Mouse (Mus musculus) kidney, postnatal 0 days (tissue): ENCODE measurements around the gene Npl. TPM values are rescaled to one million over a fixed set of nuclear protein-coding genes. Genes with fewer than 3 reads are reported as not detected.

Experiments used
- ATAC-seq: fragments of 200-750 bp; cut with Nextera tagmentation; replicated peaks from 2 replicates; pipeline ENCODE4 v1.8.0; 2017; ENCODE audit warnings: low read depth, moderate number of reproducible peaks, moderate TSS enrichment, moderate library complexity; ENCODE audit not compliant: low FRiP score
- DNase-seq: peaks from one replicate; pipeline ENCODE4 v3.0.0-alpha.2; 2016; ENCODE audit warnings: low spot score
- H3K27ac ChIP-seq: fragments of 300-500 bp; sonication (generic); 2 replicates; pipeline ENCODE4 v1.5.1; 2014; ENCODE audit warnings: mild to moderate bottlenecking
- H3K27me3 ChIP-seq: fragments of 300-500 bp; sonication (generic); 2 replicates; pipeline ENCODE4 v1.6.1; 2014; ENCODE audit warnings: low read length, mixed read lengths; ENCODE audit not compliant: insufficient read depth
- H3K36me3 ChIP-seq: fragments of 300-500 bp; sonication (generic); 2 replicates; pipeline ENCODE4 v1.6.1; 2014; ENCODE audit warnings: low read length, mixed read lengths; ENCODE audit not compliant: insufficient read depth
- H3K4me1 ChIP-seq: fragments of 300-500 bp; sonication (generic); replicated peaks from 2 replicates; pipeline ENCODE4 v1.6.1; 2014; ENCODE audit warnings: antibody characterized with exemption, low read length, mixed read lengths; ENCODE audit not compliant: insufficient read depth
- H3K4me2 ChIP-seq: fragments of 300-500 bp; sonication (generic); 2 replicates; pipeline ENCODE4 v1.6.1; 2014; ENCODE audit warnings: mild to moderate bottlenecking, low read length, moderate library complexity, mixed read lengths
- H3K4me3 ChIP-seq: fragments of 300-500 bp; sonication (generic); replicated peaks from 2 replicates; pipeline ENCODE4 v1.5.1; 2014; ENCODE audit warnings: low read depth, low read length
- H3K9ac ChIP-seq: fragments of 300-500 bp; sonication (generic); 2 replicates; pipeline ENCODE4 v1.6.1; 2014; ENCODE audit warnings: low read depth, low read length
- H3K9me3 ChIP-seq: fragments of 300-500 bp; sonication (generic); replicated peaks from 2 replicates; pipeline ENCODE4 v1.6.1; 2016; ENCODE audit warnings: low read length, inconsistent platforms, mixed read lengths
- CTCF ChIP-seq: IDR thresholded peaks from 2 replicates; pipeline ENCODE4 v1.5.1; 2016; ENCODE audit warnings: antibody characterized with exemption, low read depth, mild to moderate bottlenecking, moderate library complexity
- WGBS: fragments of 180-500 bp; shearing (Covaris S2); extraction: QIAGEN DNeasy Blood & Tissue Kit; methylation state at CpG from one replicate; pipeline ENCODE4 v1.1.7; 2014; 5-methylcytosine and 5-hydroxymethylcytosine counted together
- polyA plus RNA-seq: library from polyadenylated mRNA; unstranded; fragments of >200 nt; fragmentation: Nextera tagmentation; extraction: Ambion mirVana; gene quantifications from 2 replicates; pipeline ENCODE4 v1.2.1, GENCODE M21; 2015

Gene Npl
- polyA plus RNA-seq, 1 experiment from 2014 or later: 35.2 TPM

- Histone ChIP-seq H3K4me1 (no peaks in the 10 kb centered on the region), H3K4me2 (no peak overlapping the region), H3K27ac (no peak overlapping the region), H3K27me3 (no peaks in the 10 kb centered on the region), H3K4me3 (no peak overlapping the region), H3K36me3 (no peaks in the 10 kb centered on the region), H3K9ac (no peak overlapping the region), H3K9me3 (no peaks in the 10 kb centered on the region)
- DNase-seq (no peak), ATAC-seq (no peak)
- no peak for TF ChIP-seq CTCF
- WGBS: 87% methylated on average over 10 of the region's 10 CpGs
Measured at GRCm38 (mm10) chr1:153586826-153587225, 37.0 kb upstream of the Npl start.

- H3K4me3 ChIP-seq: no peak overlapping the region
- DNase-seq: peak; percentile 19
- no peak for ATAC-seq
- no peaks in the 10 kb centered on the region for H3K27me3 ChIP-seq
- H3K36me3 ChIP-seq: no peaks in the 10 kb centered on the region
- H3K4me1 ChIP-seq: no peaks in the 10 kb centered on the region
- 73% methylated on average over 2 of the region's 2 CpGs for WGBS
- H3K9ac ChIP-seq: no peak overlapping the region
- H3K9me3 ChIP-seq: no peaks in the 10 kb centered on the region
- no peak for TF ChIP-seq CTCF
- H3K27ac ChIP-seq: no peak overlapping the region
- H3K4me2 ChIP-seq: no peak overlapping the region
Measured at GRCm38 (mm10) chr1:153585752-153586151, 35.9 kb upstream of the Npl start.

- WGBS: 68% methylated on average over 4 of the region's 4 CpGs
- DNase-seq (no peak), ATAC-seq (no peak)
- no peaks in the 10 kb centered on the region for H3K9me3 ChIP-seq
- H3K36me3 ChIP-seq: no peaks in the 10 kb centered on the region
- no peak overlapping the region for H3K4me3 ChIP-seq
- TF ChIP-seq CTCF: no peak
- H3K9ac ChIP-seq: no peak overlapping the region
- H3K27me3 ChIP-seq: no peaks in the 10 kb centered on the region
- H3K4me2 ChIP-seq: no peak overlapping the region
- no peak overlapping the region for H3K27ac ChIP-seq
- no peaks in the 10 kb centered on the region for H3K4me1 ChIP-seq
Measured at GRCm38 (mm10) chr1:153583189-153583588, 33.3 kb upstream of the Npl start.

GRCm38 (mm10) chr1:153574730-153575129 is 24.9 kb upstream of the Npl start:
- H3K9ac ChIP-seq: no peak overlapping the region
- WGBS: 64% methylated on average over 3 of the region's 3 CpGs
- H3K27me3 ChIP-seq: no peaks in the 10 kb centered on the region
- H3K9me3 ChIP-seq: no peaks in the 10 kb centered on the region
- no peak overlapping the region for H3K27ac ChIP-seq
- TF ChIP-seq CTCF: no peak
- H3K4me1 ChIP-seq: no peaks in the 10 kb centered on the region
- ATAC-seq: no peak
- H3K36me3 ChIP-seq: no peaks in the 10 kb centered on the region
- H3K4me2 ChIP-seq: no peak overlapping the region
- no peak for DNase-seq
- no peak overlapping the region for H3K4me3 ChIP-seq

DNA sequence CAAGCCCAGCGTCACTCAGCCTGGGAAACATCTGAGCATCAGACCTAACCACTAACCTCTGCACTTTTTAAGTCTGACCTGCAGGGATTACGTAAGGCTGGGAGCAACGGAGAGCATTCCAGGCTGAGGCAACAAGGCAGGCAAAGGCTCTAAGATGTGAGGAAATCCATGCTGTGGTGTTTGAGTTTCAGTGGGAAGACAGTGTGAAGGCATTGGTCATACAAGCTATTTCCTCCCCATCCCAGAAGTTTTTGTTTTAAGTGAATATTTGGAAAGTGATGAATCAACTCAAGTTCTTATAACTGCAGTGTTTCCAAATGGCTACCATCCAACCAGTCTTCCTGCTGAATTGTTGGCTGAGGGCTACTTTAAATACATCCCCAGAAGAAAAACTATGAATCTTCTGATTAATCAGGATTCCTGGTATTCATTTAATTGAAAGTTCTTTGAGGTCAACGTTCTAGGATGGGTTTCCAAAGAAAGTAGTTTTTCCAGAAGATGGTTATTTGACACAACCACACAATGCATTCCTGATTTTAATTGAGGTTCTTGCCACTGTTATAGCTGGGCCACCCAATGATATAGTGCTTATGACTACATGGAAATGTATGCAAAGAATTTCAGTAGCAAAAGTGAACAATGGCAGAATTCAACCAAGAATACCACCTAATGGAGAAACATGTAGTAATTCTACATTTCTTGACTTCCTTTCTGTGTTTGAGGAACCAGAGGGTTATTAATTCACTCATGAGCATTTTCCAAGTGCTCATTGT is 22.6 kb upstream of the Npl start:
- no peak overlapping the region for H3K27ac ChIP-seq
- H3K27me3 ChIP-seq: no peaks in the 10 kb centered on the region
- no peaks in the 10 kb centered on the region for H3K4me1 ChIP-seq
- 49% methylated on average over 4 of the region's 4 CpGs for WGBS
- DNase-seq (peak; percentile 84), ATAC-seq (no peak; the same call in 1 of the 2 replicates)
- no peaks in the 10 kb centered on the region for H3K9me3 ChIP-seq
- H3K4me2 ChIP-seq: no peak overlapping the region
- no peaks in the 10 kb centered on the region for H3K36me3 ChIP-seq
- no peak overlapping the region for H3K9ac ChIP-seq
- no peak for TF ChIP-seq CTCF
- no peak overlapping the region for H3K4me3 ChIP-seq

DNA sequence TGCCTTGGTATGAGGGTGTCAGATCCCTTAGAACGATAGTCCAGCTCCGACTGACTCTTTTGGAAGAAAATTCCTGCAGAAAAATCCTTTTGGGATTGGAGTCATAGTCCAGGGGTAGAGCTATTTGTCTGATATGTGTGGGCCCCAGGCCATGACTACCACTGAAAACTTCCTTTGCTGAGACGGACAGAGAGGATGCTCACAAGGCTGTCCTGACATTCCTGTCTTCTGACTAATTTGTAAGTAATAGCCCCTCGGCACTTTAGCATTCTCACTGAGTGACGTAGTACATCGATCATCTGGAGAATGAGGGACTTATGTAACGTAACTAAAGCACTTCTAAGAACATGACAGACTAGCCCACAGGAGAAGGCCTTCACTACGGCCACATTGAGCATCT is 15.9 kb upstream of the Npl start:
- H3K4me1 ChIP-seq: no peaks in the 10 kb centered on the region
- H3K9me3 ChIP-seq: no peaks in the 10 kb centered on the region
- H3K9ac ChIP-seq: no peak overlapping the region
- DNase-seq (no peak), ATAC-seq (no peak)
- H3K4me3 ChIP-seq: no peak overlapping the region
- H3K36me3 ChIP-seq: no peaks in the 10 kb centered on the region
- H3K27me3 ChIP-seq: no peaks in the 10 kb centered on the region
- WGBS: 63% methylated on average over 8 of the region's 8 CpGs
- H3K4me2 ChIP-seq: no peak overlapping the region
- H3K27ac ChIP-seq: no peak overlapping the region
- TF ChIP-seq CTCF: no peak

- 87% methylated on average over 7 of the region's 7 CpGs for WGBS
- DNase-seq: no peak
- no peaks in the 10 kb centered on the region for H3K27me3 ChIP-seq
- TF ChIP-seq CTCF: no peak
- no peaks in the 10 kb centered on the region for H3K4me1 ChIP-seq
- no peaks in the 10 kb centered on the region for H3K9me3 ChIP-seq
- H3K27ac ChIP-seq: no peak overlapping the region
- H3K4me2 ChIP-seq: no peak overlapping the region
- no peak overlapping the region for H3K4me3 ChIP-seq
- no peak overlapping the region for H3K9ac ChIP-seq
- ATAC-seq: no peak
- no peaks in the 10 kb centered on the region for H3K36me3 ChIP-seq
Measured at GRCm38 (mm10) chr1:153564701-153565100, 14.9 kb upstream of the Npl start.
